Mouse (Mus musculus): Measurements from ENCODE around the gene Trpm8. TPM values are rescaled to one million over a fixed set of nuclear protein-coding genes. Genes with fewer than 3 reads are reported as not detected.

Trpm8 gene
- total and polyA plus RNA-seq, 2 experiments from 2014 or later, result not detected

GRCm38 (mm10) chr1:88230981-88231802 is 46.3 kb upstream of the Trpm8 start:
- Histone ChIP-seq H3K4me2 (ENCODE audit: low read depth, low read length) (no peak overlapping the region), H3K9ac (replicated peaks; ENCODE audit: low read depth, low read length) (no peak overlapping the region), H3K27me3 (ENCODE audit: control insufficient read depth, insufficient read depth, low read length) (no peaks in the 10 kb centered on the region), H3K4me1 (ENCODE audit: control insufficient read depth, insufficient read depth) (no peaks in the 10 kb centered on the region), H3K27ac (ENCODE audit: low read depth) (no peak overlapping the region), H3K9me3 (replicated peaks; ENCODE audit: control insufficient read depth, low read length) (peaks cover 96% of the 10 kb centered on the region), H3K36me3 (replicated peaks; ENCODE audit: control insufficient read depth, insufficient read depth, low read length) (no peaks in the 10 kb centered on the region), H3K4me3 (ENCODE audit: low read depth, low read length) (no peak overlapping the region)
- ATAC-seq (ENCODE audit: insufficient read depth, low read depth) (no peak), DNase-seq (ENCODE audit: low spot score) (no peak)
- WGBS, result 65% methylated on average over 6 of the region's 6 CpGs
- TF ChIP-seq CTCF (IDR thresholded peaks at IDR 0.05; ENCODE audit: low read depth), result no peak
- no peak for TF ChIP-seq EP300 (IDR thresholded peaks at IDR 0.05; ENCODE audit: low read depth)

- no peaks in the 10 kb centered on the region for H3K36me3 ChIP-seq (replicated peaks; ENCODE audit: control insufficient read depth, insufficient read depth, low read length)
- no peaks in the 10 kb centered on the region for H3K27me3 ChIP-seq (ENCODE audit: control insufficient read depth, insufficient read depth, low read length)
- peaks cover 93% of the 10 kb centered on the region for H3K9me3 ChIP-seq (replicated peaks; ENCODE audit: control insufficient read depth, low read length)
- no peak for ATAC-seq (ENCODE audit: insufficient read depth, low read depth)
- DNase-seq (ENCODE audit: low spot score), result no peak
- H3K4me3 ChIP-seq (ENCODE audit: low read depth, low read length), result no peak overlapping the region
- WGBS, result 51% methylated on average over 7 of the region's 7 CpGs
- H3K27ac ChIP-seq (ENCODE audit: low read depth), result no peak overlapping the region
- no peak overlapping the region for H3K9ac ChIP-seq (replicated peaks; ENCODE audit: low read depth, low read length)
- TF ChIP-seq EP300 (IDR thresholded peaks at IDR 0.05; ENCODE audit: low read depth) (no peak), CTCF (IDR thresholded peaks at IDR 0.05; ENCODE audit: low read depth) (no peak)
- H3K4me2 ChIP-seq (ENCODE audit: low read depth, low read length), result no peak overlapping the region
- no peaks in the 10 kb centered on the region for H3K4me1 ChIP-seq (ENCODE audit: control insufficient read depth, insufficient read depth)
Measured at GRCm38 (mm10) chr1:88231803-88232499, 45.5 kb upstream of the Trpm8 start.

GRCm38 (mm10) chr1:88232664-88233380 is 44.6 kb upstream of the Trpm8 start:
- TF ChIP-seq CTCF (IDR thresholded peaks at IDR 0.05; ENCODE audit: low read depth), result no peak
- TF ChIP-seq EP300 (IDR thresholded peaks at IDR 0.05; ENCODE audit: low read depth), result no peak
- Histone ChIP-seq H3K27ac (ENCODE audit: low read depth) (no peak overlapping the region), H3K27me3 (ENCODE audit: control insufficient read depth, insufficient read depth, low read length) (no peaks in the 10 kb centered on the region), H3K9me3 (replicated peaks; ENCODE audit: control insufficient read depth, low read length) (peaks cover 92% of the 10 kb centered on the region), H3K4me1 (ENCODE audit: control insufficient read depth, insufficient read depth) (no peaks in the 10 kb centered on the region), H3K36me3 (replicated peaks; ENCODE audit: control insufficient read depth, insufficient read depth, low read length) (no peaks in the 10 kb centered on the region), H3K4me3 (ENCODE audit: low read depth, low read length) (no peak overlapping the region), H3K9ac (replicated peaks; ENCODE audit: low read depth, low read length) (no peak overlapping the region), H3K4me2 (ENCODE audit: low read depth, low read length) (no peak overlapping the region)
- ATAC-seq (ENCODE audit: insufficient read depth, low read depth) (no peak), DNase-seq (ENCODE audit: low spot score) (no peak)
- 41% methylated on average over 3 of the region's 3 CpGs for WGBS

GRCm38 (mm10) chr1:88233421-88234247 is 43.8 kb upstream of the Trpm8 start:
- Histone ChIP-seq H3K36me3 (replicated peaks; ENCODE audit: control insufficient read depth, insufficient read depth, low read length) (no peaks in the 10 kb centered on the region), H3K9me3 (replicated peaks; ENCODE audit: control insufficient read depth, low read length) (peaks cover 93% of the 10 kb centered on the region), H3K4me2 (ENCODE audit: low read depth, low read length) (no peak overlapping the region), H3K27ac (ENCODE audit: low read depth) (no peak overlapping the region), H3K27me3 (ENCODE audit: control insufficient read depth, insufficient read depth, low read length) (no peaks in the 10 kb centered on the region), H3K9ac (replicated peaks; ENCODE audit: low read depth, low read length) (no peak overlapping the region), H3K4me3 (ENCODE audit: low read depth, low read length) (no peak overlapping the region), H3K4me1 (ENCODE audit: control insufficient read depth, insufficient read depth) (no peaks in the 10 kb centered on the region)
- DNase-seq (ENCODE audit: low spot score), result no peak
- 0 out of 2 replicates have a peak, but pooled peaks have one; percentile 1 for ATAC-seq (ENCODE audit: insufficient read depth, low read depth)
- no peak for TF ChIP-seq EP300 (IDR thresholded peaks at IDR 0.05; ENCODE audit: low read depth)
- no peak for TF ChIP-seq CTCF (IDR thresholded peaks at IDR 0.05; ENCODE audit: low read depth)
- 60% methylated on average over 14 of the region's 14 CpGs for WGBS

- 51% methylated on average over 4 of the region's 4 CpGs for WGBS
- Histone ChIP-seq H3K27ac (ENCODE audit: low read depth) (no peak overlapping the region), H3K4me2 (ENCODE audit: low read depth, low read length) (no peak overlapping the region), H3K4me3 (ENCODE audit: low read depth, low read length) (no peak overlapping the region), H3K9me3 (replicated peaks; ENCODE audit: control insufficient read depth, low read length) (peaks cover 95% of the 10 kb centered on the region), H3K36me3 (replicated peaks; ENCODE audit: control insufficient read depth, insufficient read depth, low read length) (no peaks in the 10 kb centered on the region), H3K9ac (replicated peaks; ENCODE audit: low read depth, low read length) (no peak overlapping the region), H3K4me1 (ENCODE audit: control insufficient read depth, insufficient read depth) (no peaks in the 10 kb centered on the region), H3K27me3 (ENCODE audit: control insufficient read depth, insufficient read depth, low read length) (no peaks in the 10 kb centered on the region)
- TF ChIP-seq CTCF (IDR thresholded peaks at IDR 0.05; ENCODE audit: low read depth) (no peak), EP300 (IDR thresholded peaks at IDR 0.05; ENCODE audit: low read depth) (no peak)
- no peak for ATAC-seq (ENCODE audit: insufficient read depth, low read depth)
- DNase-seq (ENCODE audit: low spot score), result no peak
Measured at GRCm38 (mm10) chr1:88234248-88234610, 43.2 kb upstream of the Trpm8 start.

Measured in heart, postnatal 0 days (tissue).